Mouse (Mus musculus): ENCODE results near the gene Ino80e. TPM values are rescaled to one million over a fixed set of nuclear protein-coding genes. Genes with fewer than 3 reads are reported as not detected.

Gene Ino80e
- polyA plus RNA-seq, 1 experiment from 2014 or later, result 94.9 TPM

GRCm38 (mm10) chr7:126823202-126823711 lies 38.9 kb downstream of the Ino80e start:
- peak overlapping the region; percentile 83 for H3K9ac ChIP-seq
- H3K4me3 ChIP-seq, result peak overlapping the region; percentile 69
- peak overlapping the region; percentile 76 for H3K4me2 ChIP-seq
- H3K36me3 ChIP-seq (ENCODE audit: poor library complexity, severe bottlenecking), result no peaks in the 10 kb centered on the region
- H3K9me3 ChIP-seq (replicated peaks), result no peaks in the 10 kb centered on the region; the same call in 1 of the 2 replicates
- peak; percentile 80 for ATAC-seq
- H3K4me1 ChIP-seq, result peaks cover 46% of the 10 kb centered on the region
- no peaks in the 10 kb centered on the region for H3K27me3 ChIP-seq
- WGBS, result 0% methylated on average over 6 of the region's 19 CpGs
- H3K27ac ChIP-seq, result peak overlapping the region; percentile 78

- H3K27ac ChIP-seq, result peak overlapping the region; percentile 78
- ATAC-seq, result peak; percentile 41
- 18% methylated on average over 9 of the region's 9 CpGs for WGBS
- H3K4me1 ChIP-seq, result peaks cover 46% of the 10 kb centered on the region
- H3K4me2 ChIP-seq, result peak overlapping the region; percentile 76
- no peaks in the 10 kb centered on the region; the same call in 1 of the 2 replicates for H3K9me3 ChIP-seq (replicated peaks)
- no peaks in the 10 kb centered on the region for H3K36me3 ChIP-seq (ENCODE audit: poor library complexity, severe bottlenecking)
- peak overlapping the region; percentile 69 for H3K4me3 ChIP-seq
- H3K27me3 ChIP-seq, result no peaks in the 10 kb centered on the region
- peak overlapping the region; percentile 83 for H3K9ac ChIP-seq
These were observed 39.4 kb downstream of the Ino80e start for GRCm38 (mm10) chr7:126822741-126823140.

- peak; percentile 28; the same call in 1 of the 2 replicates for ATAC-seq
- H3K4me3 ChIP-seq, result 0 out of 2 replicates have a peak overlapping the region, but pooled peaks have one; percentile 69
- peak overlapping the region; percentile 76 for H3K4me2 ChIP-seq
- peaks cover 41% of the 10 kb centered on the region for H3K4me1 ChIP-seq
- H3K27me3 ChIP-seq, result no peaks in the 10 kb centered on the region; the same call in 1 of the 2 replicates
- WGBS, result 25% methylated on average over 7 of the region's 7 CpGs
- H3K27ac ChIP-seq, result peak overlapping the region; percentile 78
- no peaks in the 10 kb centered on the region; the same call in 1 of the 2 replicates for H3K9me3 ChIP-seq (replicated peaks)
- no peaks in the 10 kb centered on the region for H3K36me3 ChIP-seq (ENCODE audit: poor library complexity, severe bottlenecking)
- peak overlapping the region; percentile 83 for H3K9ac ChIP-seq
These were observed 40.2 kb downstream of the Ino80e start for GRCm38 (mm10) chr7:126821835-126822511.

- Histone ChIP-seq H3K9ac (no peak overlapping the region), H3K36me3 (ENCODE audit: poor library complexity, severe bottlenecking) (no peaks in the 10 kb centered on the region), H3K27ac (no peak overlapping the region), H3K4me1 (peaks cover 15% of the 10 kb centered on the region), H3K4me3 (no peak overlapping the region), H3K4me2 (no peak overlapping the region), H3K27me3 (no peaks in the 10 kb centered on the region; the same call in 1 of the 2 replicates), H3K9me3 (replicated peaks) (no peaks in the 10 kb centered on the region; the same call in 1 of the 2 replicates)
- 35% methylated on average over 1 of the region's 1 CpGs for WGBS
- no peak for ATAC-seq
These were observed 43.4 kb downstream of the Ino80e start for GRCm38 (mm10) chr7:126818818-126819217.

- Histone ChIP-seq H3K36me3 (ENCODE audit: poor library complexity, severe bottlenecking) (no peaks in the 10 kb centered on the region), H3K4me2 (no peak overlapping the region), H3K27ac (no peak overlapping the region), H3K4me3 (no peak overlapping the region), H3K27me3 (no peaks in the 10 kb centered on the region; the same call in 1 of the 2 replicates), H3K9me3 (replicated peaks) (no peaks in the 10 kb centered on the region; the same call in 1 of the 2 replicates), H3K4me1 (peaks cover 7% of the 10 kb centered on the region), H3K9ac (no peak overlapping the region)
- no peak for ATAC-seq
- WGBS, result 83% methylated on average over 7 of the region's 7 CpGs
These were observed 44.6 kb downstream of the Ino80e start for GRCm38 (mm10) chr7:126817595-126817994.

- no peak overlapping the region for H3K4me3 ChIP-seq
- no peaks in the 10 kb centered on the region; the same call in 1 of the 2 replicates for H3K27me3 ChIP-seq
- 87% methylated on average over 8 of the region's 8 CpGs for WGBS
- no peak for ATAC-seq
- no peak overlapping the region for H3K9ac ChIP-seq
- no peaks in the 10 kb centered on the region for H3K36me3 ChIP-seq (ENCODE audit: poor library complexity, severe bottlenecking)
- no peak overlapping the region for H3K4me2 ChIP-seq
- no peak overlapping the region for H3K27ac ChIP-seq
- H3K4me1 ChIP-seq, result no peaks in the 10 kb centered on the region
- no peaks in the 10 kb centered on the region; the same call in 1 of the 2 replicates for H3K9me3 ChIP-seq (replicated peaks)
These were observed 45.7 kb downstream of the Ino80e start for GRCm38 (mm10) chr7:126816494-126816893.

GRCm38 (mm10) chr7:126815726-126816222 lies 46.4 kb downstream of the Ino80e start:
- no peak for ATAC-seq
- H3K4me3 ChIP-seq, result no peak overlapping the region
- 56% methylated on average over 8 of the region's 8 CpGs for WGBS

GRCm38 (mm10) chr7:126809723-126810369 lies 52.3 kb downstream of the Ino80e start:
- 62% methylated on average over 5 of the region's 5 CpGs for WGBS
- peak overlapping the region; percentile 88; the same call in 1 of the 2 replicates for H3K4me2 ChIP-seq
- H3K9me3 ChIP-seq (replicated peaks), result no peaks in the 10 kb centered on the region
- H3K4me1 ChIP-seq, result peaks cover 23% of the 10 kb centered on the region
- H3K9ac ChIP-seq, result peak overlapping the region; percentile 92; the same call in 1 of the 2 replicates
- H3K27ac ChIP-seq, result no peak overlapping the region
- H3K4me3 ChIP-seq, result no peak overlapping the region
- ATAC-seq, result no peak
- peaks cover 6% of the 10 kb centered on the region; the same call in 1 of the 2 replicates for H3K36me3 ChIP-seq (ENCODE audit: poor library complexity, severe bottlenecking)
- H3K27me3 ChIP-seq, result no peaks in the 10 kb centered on the region

More at GRCm38 (mm10) chr7:126815726-126816222, 46.4 kb downstream of the Ino80e start:
- Histone ChIP-seq H3K36me3 (ENCODE audit: poor library complexity, severe bottlenecking) (no peaks in the 10 kb centered on the region), H3K9me3 (replicated peaks) (no peaks in the 10 kb centered on the region; the same call in 1 of the 2 replicates), H3K27me3 (no peaks in the 10 kb centered on the region; the same call in 1 of the 2 replicates), H3K4me2 (no peak overlapping the region), H3K9ac (no peak overlapping the region), H3K27ac (no peak overlapping the region), H3K4me1 (no peaks in the 10 kb centered on the region)

GRCm38 (mm10) chr7:126808703-126809455 lies 53.3 kb downstream of the Ino80e start:
- H3K36me3 ChIP-seq (ENCODE audit: poor library complexity, severe bottlenecking), result peaks cover 14% of the 10 kb centered on the region; the same call in 1 of the 2 replicates
- H3K9ac ChIP-seq, result peak overlapping the region; percentile 92
- WGBS, result 2% methylated on average over 43 of the region's 43 CpGs
- H3K27me3 ChIP-seq, result no peaks in the 10 kb centered on the region
- peaks cover 23% of the 10 kb centered on the region for H3K4me1 ChIP-seq
- ATAC-seq, result peak; percentile 97
- H3K27ac ChIP-seq, result peak overlapping the region; percentile 80
- H3K4me2 ChIP-seq, result peak overlapping the region; percentile 88
- no peaks in the 10 kb centered on the region for H3K9me3 ChIP-seq (replicated peaks)
- H3K4me3 ChIP-seq, result peak overlapping the region; percentile 75

GRCm38 (mm10) chr7:126807405-126807804 lies 54.8 kb downstream of the Ino80e start:
- Histone ChIP-seq H3K36me3 (ENCODE audit: poor library complexity, severe bottlenecking) (peaks cover 29% of the 10 kb centered on the region; the same call in 1 of the 2 replicates), H3K9ac (peak overlapping the region; percentile 92), H3K27ac (no peak overlapping the region), H3K27me3 (no peaks in the 10 kb centered on the region), H3K4me1 (peaks cover 23% of the 10 kb centered on the region), H3K4me3 (peak overlapping the region; percentile 75; the same call in 1 of the 2 replicates), H3K9me3 (replicated peaks) (no peaks in the 10 kb centered on the region), H3K4me2 (peak overlapping the region; percentile 88)
- 78% methylated on average over 4 of the region's 4 CpGs for WGBS
- ATAC-seq, result no peak

- H3K36me3 ChIP-seq (ENCODE audit: poor library complexity, severe bottlenecking), result peaks cover 33% of the 10 kb centered on the region; the same call in 1 of the 2 replicates
- H3K4me1 ChIP-seq, result peaks cover 23% of the 10 kb centered on the region
- H3K9ac ChIP-seq, result no peak overlapping the region
- H3K27me3 ChIP-seq, result no peaks in the 10 kb centered on the region
- no peak overlapping the region; the same call in 1 of the 2 replicates for H3K4me2 ChIP-seq
- no peak for ATAC-seq
- no peak overlapping the region; the same call in 1 of the 2 replicates for H3K4me3 ChIP-seq
- no peak overlapping the region for H3K27ac ChIP-seq
- WGBS, result 80% methylated on average over 6 of the region's 6 CpGs
- H3K9me3 ChIP-seq (replicated peaks), result no peaks in the 10 kb centered on the region
These were observed 55.2 kb downstream of the Ino80e start for GRCm38 (mm10) chr7:126806956-126807355.
